Comparison of ENCODE assay signal across 9 mouse cellular contexts in genomic region chr2:91068872-91069165, GRCm38 (mm10). TPM values are rescaled to one million over a fixed set of nuclear protein-coding genes. Genes with fewer than 3 reads are reported as not detected.
DNase-seq lines count a peak whose midpoint lies in the region; ATAC-seq lines count a peak whose summit lies in the region.
"Had no signal": no experiment of that assay in that cellular context is flagged by ENCODE, and none has a peak within 500 bp of the region (broad histone marks: within the 10 kb centered on the region; RNA-seq: fewer than 3 reads in every experiment).

No protein-coding gene starts in this region.

- peaks cover 23% of the 10 kb centered on the region for H3K36me3 ChIP-seq in kidney, embryonic 16.5 days (ENCODE audit: insufficient read depth, low read length)
- H3K36me3 ChIP-seq in hindbrain, embryonic 13.5 days, result peaks cover 29% of the 10 kb centered on the region
- H3K36me3 ChIP-seq in midbrain, embryonic 14.5 days (ENCODE audit: control insufficient read depth, insufficient read depth, low read length), result peaks cover 30% of the 10 kb centered on the region

- peaks cover 20% of the 10 kb centered on the region for H3K4me1 ChIP-seq in kidney, embryonic 16.5 days (ENCODE audit: insufficient read depth, low read length)
- H3K4me1 ChIP-seq in brown adipose tissue, adult 24 weeks (ENCODE audit: control insufficient read depth, insufficient read depth, insufficient read length, low read length), result peaks cover 5% of the 10 kb centered on the region; the same call in 1 of the 2 replicates
- peaks cover 36% of the 10 kb centered on the region for H3K4me1 ChIP-seq in hindbrain, embryonic 13.5 days (replicated peaks)
- H3K4me1 ChIP-seq in midbrain, embryonic 14.5 days (ENCODE audit: control insufficient read depth, insufficient read depth, low read length), result peaks cover 23% of the 10 kb centered on the region

- no peak overlapping the region for H3K27ac ChIP-seq in kidney, embryonic 16.5 days (ENCODE audit: low read length)
- no peak overlapping the region for H3K27ac ChIP-seq in brown adipose tissue, adult 24 weeks (replicated peaks; ENCODE audit: low read depth, low read length)
- no peak overlapping the region; the same call in 1 of the 2 replicates for H3K27ac ChIP-seq in hindbrain, embryonic 13.5 days
- no peak overlapping the region for H3K27ac ChIP-seq in midbrain, embryonic 14.5 days (replicated peaks; ENCODE audit: low read depth, low read length)

- ATAC-seq in kidney, embryonic 16.5 days (ENCODE audit: low FRiP score, low TSS enrichment), result no peak
- ATAC-seq in hindbrain, embryonic 13.5 days (ENCODE audit: low FRiP score), result no peak
- ATAC-seq in midbrain, embryonic 14.5 days (ENCODE audit: low FRiP score, low TSS enrichment), result no peak

- no peak for DNase-seq in kidney, postnatal 14 days
- DNase-seq in midbrain, embryonic 14.5 days, result no peak
- no peak for DNase-seq in gastrocnemius, postnatal 4 days (ENCODE audit: low spot score in 2 of 2)
- no peak for DNase-seq in urinary bladder, postnatal 14 days (ENCODE audit: low spot score)
- no peak for DNase-seq in ovary, adult 18-20 months (ENCODE audit: low spot score)
- DNase-seq: kidney, postnatal 4 days had no signal

- H3K9me3 ChIP-seq in kidney, embryonic 16.5 days (ENCODE audit: low read length), result no peaks in the 10 kb centered on the region
- H3K9me3 ChIP-seq in hindbrain, embryonic 13.5 days, result no peaks in the 10 kb centered on the region
- H3K9me3 ChIP-seq in midbrain, embryonic 14.5 days (ENCODE audit: control insufficient read depth, low read length), result no peaks in the 10 kb centered on the region

- H3K4me2 ChIP-seq in kidney, embryonic 16.5 days (replicated peaks; ENCODE audit: low read depth, low read length), result peak overlapping the region; percentile 92
- H3K4me2 ChIP-seq in hindbrain, embryonic 13.5 days, result peak overlapping the region; percentile 85
- H3K4me2 ChIP-seq in midbrain, embryonic 14.5 days (ENCODE audit: low read length), result peak overlapping the region; percentile 64

- H3K9ac ChIP-seq in kidney, embryonic 16.5 days (replicated peaks; ENCODE audit: low read length), result peak overlapping the region; percentile 81
- H3K9ac ChIP-seq in hindbrain, embryonic 13.5 days, result peak overlapping the region; percentile 87
- peak overlapping the region; percentile 42; the same call in 1 of the 2 replicates for H3K9ac ChIP-seq in midbrain, embryonic 14.5 days (replicated peaks; ENCODE audit: low read length)

- H3K4me3 ChIP-seq in kidney, embryonic 16.5 days (ENCODE audit: low read length), result peak overlapping the region; percentile 74
- H3K4me3 ChIP-seq in brown adipose tissue, adult 24 weeks (ENCODE audit: insufficient read depth, low read depth, low read length), result peak overlapping the region; percentile 72
- peak overlapping the region; percentile 73 for H3K4me3 ChIP-seq in hindbrain, embryonic 13.5 days
- peak overlapping the region; percentile 66 for H3K4me3 ChIP-seq in midbrain, embryonic 14.5 days (replicated peaks; ENCODE audit: low read depth, low read length)

- 48% methylated on average over 6 of the region's 6 CpGs for whole genome bisulfite sequencing in kidney, embryonic 16.5 days
- 51% methylated on average over 6 of the region's 6 CpGs for WGBS in hindbrain, embryonic 13.5 days
- 52% methylated on average over 6 of the region's 6 CpGs for WGBS in midbrain, embryonic 14.5 days

- no peaks in the 10 kb centered on the region for H3K27me3 ChIP-seq in kidney, embryonic 16.5 days (ENCODE audit: insufficient read depth, low read length)
- H3K27me3 ChIP-seq in hindbrain, embryonic 13.5 days, result no peaks in the 10 kb centered on the region
- H3K27me3 ChIP-seq in midbrain, embryonic 14.5 days (ENCODE audit: control insufficient read depth, insufficient read depth, low read length), result no peaks in the 10 kb centered on the region

RNA-seq across cellular contexts. Expression of gene Slc39a13, which starts 1.4 kb away (rescaled TPM):
- 44.6 and 57.9 TPM in 2 replicates for polyA plus RNA-seq in kidney, embryonic 16.5 days (2015; fragmentation: Nextera tagmentation; extraction: Ambion mirVana)
- 22.4 and 24.6 TPM in 2 replicates for polyA plus RNA-seq in brown adipose tissue, adult 24 weeks (2012; ENCODE audit: insufficient read depth, insufficient read length, missing spikeins)
- 28.1 and 29.4 TPM in 2 replicates for polyA plus RNA-seq in hindbrain, embryonic 13.5 days (2015; fragmentation: Nextera tagmentation; extraction: Ambion mirVana)
- polyA plus RNA-seq in midbrain, embryonic 14.5 days (2014; fragmentation: Nextera tagmentation; extraction: Ambion mirVana), result 21.9 and 26.7 TPM in 2 replicates
- total RNA-seq in gastrocnemius, postnatal 4 days (2021), result 10 to 100 TPM; 40.9 to 44.9 TPM

RNA-seq across cellular contexts. Expression of gene Spi1, which starts 13.4 kb away (rescaled TPM):
- polyA plus RNA-seq in kidney, embryonic 16.5 days (2015; fragmentation: Nextera tagmentation; extraction: Ambion mirVana), result 3.3 and 4.2 TPM in 2 replicates
- 7.6 and 9.3 TPM in 2 replicates for polyA plus RNA-seq in brown adipose tissue, adult 24 weeks (2012; ENCODE audit: insufficient read depth, insufficient read length, missing spikeins)
- polyA plus RNA-seq in hindbrain, embryonic 13.5 days (2015; fragmentation: Nextera tagmentation; extraction: Ambion mirVana), result 3.5 and 3.9 TPM in 2 replicates
- 1.2 and 2.4 TPM in 2 replicates for polyA plus RNA-seq in midbrain, embryonic 14.5 days (2014; fragmentation: Nextera tagmentation; extraction: Ambion mirVana)
- total RNA-seq in gastrocnemius, postnatal 4 days (2021), result 1 to 10 TPM; 5.4 to 6.6 TPM

RNA-seq across cellular contexts. Expression of gene Psmc3, which starts 15.0 kb away (rescaled TPM):
- 357 and 361 TPM in 2 replicates for polyA plus RNA-seq in kidney, embryonic 16.5 days (2015; fragmentation: Nextera tagmentation; extraction: Ambion mirVana)
- polyA plus RNA-seq in brown adipose tissue, adult 24 weeks (2012; ENCODE audit: insufficient read depth, insufficient read length, missing spikeins), result 157 and 167 TPM in 2 replicates
- polyA plus RNA-seq in hindbrain, embryonic 13.5 days (2015; fragmentation: Nextera tagmentation; extraction: Ambion mirVana), result 238 and 241 TPM in 2 replicates
- 232 and 271 TPM in 2 replicates for polyA plus RNA-seq in midbrain, embryonic 14.5 days (2014; fragmentation: Nextera tagmentation; extraction: Ambion mirVana)
- 100 to 1,000 TPM; 337 to 338 TPM for total RNA-seq in gastrocnemius, postnatal 4 days (2021)

RNA-seq across cellular contexts. Expression of gene Rapsn, which starts 33.4 kb away (rescaled TPM):
- polyA plus RNA-seq in kidney, embryonic 16.5 days (2015; fragmentation: Nextera tagmentation; extraction: Ambion mirVana), result 2.4 and 3.0 TPM in 2 replicates
- polyA plus RNA-seq in brown adipose tissue, adult 24 weeks (2012; ENCODE audit: insufficient read depth, insufficient read length, missing spikeins), result 0.71 and 2.3 TPM in 2 replicates
- 0.99 and 1.6 TPM in 2 replicates for polyA plus RNA-seq in hindbrain, embryonic 13.5 days (2015; fragmentation: Nextera tagmentation; extraction: Ambion mirVana)
- 0.57 TPM in 2 replicates for polyA plus RNA-seq in midbrain, embryonic 14.5 days (2014; fragmentation: Nextera tagmentation; extraction: Ambion mirVana)
- 10 to 100 TPM; 37.6 to 45.0 TPM for total RNA-seq in gastrocnemius, postnatal 4 days (2021)

RNA-seq across cellular contexts. Expression of gene Mybpc3, which starts 49.1 kb away (rescaled TPM):
- 0.30 and 0.44 TPM in 2 replicates for polyA plus RNA-seq in kidney, embryonic 16.5 days (2015; fragmentation: Nextera tagmentation; extraction: Ambion mirVana)
- not detected in 2 replicates for polyA plus RNA-seq in brown adipose tissue, adult 24 weeks (2012; ENCODE audit: insufficient read depth, insufficient read length, missing spikeins)
- 0.23 and 0.58 TPM in 2 replicates for polyA plus RNA-seq in hindbrain, embryonic 13.5 days (2015; fragmentation: Nextera tagmentation; extraction: Ambion mirVana)
- not detected in 2 replicates for polyA plus RNA-seq in midbrain, embryonic 14.5 days (2014; fragmentation: Nextera tagmentation; extraction: Ambion mirVana)
- under 1 TPM; 0.22 to 0.31 TPM for total RNA-seq in gastrocnemius, postnatal 4 days (2021)
